Mouse (Mus musculus) hindbrain, postnatal 0 days (tissue): Measurements from ENCODE around the gene Ppp4r3b. TPM values are rescaled to one million over a fixed set of nuclear protein-coding genes. Genes with fewer than 3 reads are reported as not detected.

Experiments used
- ATAC-seq: fragments of 200-750 bp; cut with Nextera tagmentation; 2 replicates; pipeline ENCODE4 v1.8.0; 2017; ENCODE audit warnings: mild to moderate bottlenecking, moderate TSS enrichment, moderate library complexity
- DNase-seq: peaks from one replicate; pipeline ENCODE4 v3.0.0-alpha.2; 2015; ENCODE audit warnings: low spot score
- H3K27ac ChIP-seq: fragments of 300-500 bp; sonication (generic); 2 replicates; pipeline ENCODE4 v1.5.1; 2014; ENCODE audit warnings: mild to moderate bottlenecking
- H3K27me3 ChIP-seq: fragments of 300-500 bp; sonication (generic); 2 replicates; pipeline ENCODE4 v1.6.1; 2014; ENCODE audit warnings: low read length, mixed read lengths; ENCODE audit not compliant: insufficient read depth
- H3K36me3 ChIP-seq: fragments of 300-500 bp; sonication (generic); 2 replicates; pipeline ENCODE4 v1.6.1; 2014; ENCODE audit warnings: low read length, mixed read lengths; ENCODE audit not compliant: insufficient read depth
- H3K4me1 ChIP-seq: fragments of 300-500 bp; sonication (generic); 2 replicates; pipeline ENCODE4 v1.6.1; 2014; ENCODE audit warnings: antibody characterized with exemption, low read length, mixed read lengths; ENCODE audit not compliant: insufficient read depth
- H3K4me2 ChIP-seq: fragments of 300-500 bp; sonication (generic); 2 replicates; pipeline ENCODE4 v1.6.1; 2014; ENCODE audit warnings: low read depth, mild to moderate bottlenecking, low read length, moderate library complexity, mixed read lengths
- H3K4me3 ChIP-seq: fragments of 300-500 bp; sonication (generic); 2 replicates; pipeline ENCODE4 v1.5.1; 2014; ENCODE audit warnings: low read length
- H3K9ac ChIP-seq: fragments of 300-500 bp; sonication (generic); replicated peaks from 2 replicates; pipeline ENCODE4 v1.6.1; 2014; ENCODE audit warnings: mild to moderate bottlenecking, low read length, moderate library complexity, mixed read lengths
- H3K9me3 ChIP-seq: fragments of 300-500 bp; sonication (generic); 2 replicates; pipeline ENCODE4 v1.6.1; 2016; ENCODE audit warnings: low read length, mixed read lengths
- CTCF ChIP-seq: IDR thresholded peaks from 2 replicates; pipeline ENCODE4 v1.5.1; 2016; ENCODE audit warnings: antibody characterized with exemption, control low read depth, low read depth
- WGBS: fragments of 180-500 bp; shearing (Covaris S2); extraction: QIAGEN DNeasy Blood & Tissue Kit; methylation state at CpG from one replicate; pipeline ENCODE4 v1.1.7; 2014; 5-methylcytosine and 5-hydroxymethylcytosine counted together
- polyA plus RNA-seq: library from polyadenylated mRNA; unstranded; fragments of >200 nt; fragmentation: Nextera tagmentation; extraction: Ambion mirVana; gene quantifications from 2 replicates; pipeline ENCODE4 v1.2.1, GENCODE M21; 2015
- total RNA-seq: library from RNA; depleted of rRNA; stranded (reverse); fragments of >200 nt; gene quantifications from 2 replicates; pipeline ENCODE4 v1.2.3, GENCODE M21; 2014

The Ppp4r3b gene
- total and polyA plus RNA-seq, 2 experiments from 2014 or later, result 31.2 to 53.9 TPM

DNA sequence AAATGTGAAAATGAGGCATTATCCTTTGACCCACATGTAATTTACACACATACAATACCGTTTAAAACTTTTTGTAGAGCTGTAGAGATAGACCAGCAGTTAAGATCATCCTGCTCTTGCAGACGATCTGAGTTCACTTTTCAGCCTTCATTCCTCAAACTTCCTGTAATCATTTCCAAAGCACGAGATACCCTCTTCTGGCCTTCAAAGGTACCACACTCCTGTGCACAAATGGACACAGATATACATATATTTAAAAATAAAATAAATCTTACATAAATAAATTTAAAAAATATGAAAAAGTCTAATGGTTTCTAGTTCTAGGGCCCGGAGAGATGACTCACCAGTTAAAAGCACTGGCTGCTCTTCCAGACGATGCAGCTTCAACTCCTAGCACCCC, 31.0 kb downstream of the Ppp4r3b start:
- Histone ChIP-seq H3K9me3 (no peaks in the 10 kb centered on the region), H3K27ac (no peak overlapping the region), H3K4me1 (no peaks in the 10 kb centered on the region), H3K27me3 (no peaks in the 10 kb centered on the region), H3K9ac (no peak overlapping the region), H3K36me3 (peaks cover 16% of the 10 kb centered on the region), H3K4me2 (no peak overlapping the region), H3K4me3 (no peak overlapping the region)
- DNase-seq, result peak; percentile 33
- no peak for ATAC-seq
- WGBS, result 79% methylated on average over 5 of the region's 5 CpGs
- peak; percentile 36 for TF ChIP-seq CTCF

- no peaks in the 10 kb centered on the region for H3K27me3 ChIP-seq
- H3K36me3 ChIP-seq, result peaks cover 16% of the 10 kb centered on the region; the same call in 1 of the 2 replicates
- WGBS, result 92% methylated on average over 2 of the region's 2 CpGs
- H3K4me2 ChIP-seq, result no peak overlapping the region
- ATAC-seq, result no peak
- no peak for TF ChIP-seq CTCF
- DNase-seq, result no peak
- H3K27ac ChIP-seq, result no peak overlapping the region
- no peak overlapping the region for H3K4me3 ChIP-seq
- no peaks in the 10 kb centered on the region for H3K4me1 ChIP-seq
- no peak overlapping the region for H3K9ac ChIP-seq
- no peaks in the 10 kb centered on the region for H3K9me3 ChIP-seq
Measured at GRCm38 (mm10) chr11:29209774-29210173, 37.1 kb downstream of the Ppp4r3b start.

GRCm38 (mm10) chr11:29216196-29216595, 43.5 kb downstream of the Ppp4r3b start:
- Histone ChIP-seq H3K4me3 (no peak overlapping the region), H3K9me3 (no peaks in the 10 kb centered on the region), H3K27me3 (no peaks in the 10 kb centered on the region), H3K4me1 (no peaks in the 10 kb centered on the region), H3K9ac (no peak overlapping the region), H3K4me2 (no peak overlapping the region), H3K27ac (no peak overlapping the region), H3K36me3 (peaks cover 32% of the 10 kb centered on the region; the same call in 1 of the 2 replicates)
- DNase-seq (no peak), ATAC-seq (no peak)
- 97% methylated on average over 2 of the region's 2 CpGs for WGBS
- no peak for TF ChIP-seq CTCF

DNA sequence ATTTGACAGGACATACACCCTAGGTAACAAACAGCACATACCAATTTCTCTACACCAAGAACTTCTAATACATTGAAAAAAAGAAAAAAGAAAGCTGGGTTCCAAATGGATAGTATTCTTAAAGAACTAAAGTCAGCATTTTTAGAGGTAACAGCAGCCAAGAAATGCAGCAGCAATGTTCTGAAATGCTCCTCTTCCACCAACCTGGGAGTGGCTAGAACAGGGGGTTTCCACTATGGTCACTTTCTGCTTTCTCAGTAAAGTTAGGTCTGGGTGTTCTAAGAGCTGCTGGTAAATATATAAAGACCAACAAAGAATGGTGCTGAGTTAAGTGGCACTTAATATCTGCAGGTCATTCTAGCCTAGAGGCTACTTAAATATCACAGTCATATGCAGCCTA, 46.4 kb downstream of the Ppp4r3b start:
- no peak overlapping the region for H3K9ac ChIP-seq
- H3K4me1 ChIP-seq, result no peaks in the 10 kb centered on the region
- H3K27ac ChIP-seq, result no peak overlapping the region
- no peaks in the 10 kb centered on the region for H3K9me3 ChIP-seq
- no peak for DNase-seq
- no peak overlapping the region for H3K4me3 ChIP-seq
- peaks cover 38% of the 10 kb centered on the region; the same call in 1 of the 2 replicates for H3K36me3 ChIP-seq
- H3K27me3 ChIP-seq, result no peaks in the 10 kb centered on the region
- TF ChIP-seq CTCF, result no peak
- H3K4me2 ChIP-seq, result no peak overlapping the region
- no peak for ATAC-seq

GRCm38 (mm10) chr11:29222310-29222709, 49.6 kb downstream of the Ppp4r3b start:
- ATAC-seq (no peak), DNase-seq (no peak)
- Histone ChIP-seq H3K4me2 (no peak overlapping the region), H3K9ac (no peak overlapping the region), H3K4me3 (no peak overlapping the region), H3K27ac (no peak overlapping the region), H3K4me1 (no peaks in the 10 kb centered on the region), H3K9me3 (no peaks in the 10 kb centered on the region), H3K36me3 (peaks cover 37% of the 10 kb centered on the region), H3K27me3 (no peaks in the 10 kb centered on the region)
- 95% methylated on average over 5 of the region's 5 CpGs for WGBS
- no peak for TF ChIP-seq CTCF

GRCm38 (mm10) chr11:29224754-29225153, 52.1 kb downstream of the Ppp4r3b start:
- ATAC-seq (no peak), DNase-seq (no peak)
- Histone ChIP-seq H3K9me3 (no peaks in the 10 kb centered on the region), H3K27ac (no peak overlapping the region), H3K27me3 (no peaks in the 10 kb centered on the region), H3K9ac (no peak overlapping the region), H3K4me1 (no peaks in the 10 kb centered on the region), H3K36me3 (peaks cover 41% of the 10 kb centered on the region), H3K4me2 (no peak overlapping the region), H3K4me3 (no peak overlapping the region)
- 94% methylated on average over 2 of the region's 2 CpGs for whole genome bisulfite sequencing
- TF ChIP-seq CTCF, result no peak

DNA sequence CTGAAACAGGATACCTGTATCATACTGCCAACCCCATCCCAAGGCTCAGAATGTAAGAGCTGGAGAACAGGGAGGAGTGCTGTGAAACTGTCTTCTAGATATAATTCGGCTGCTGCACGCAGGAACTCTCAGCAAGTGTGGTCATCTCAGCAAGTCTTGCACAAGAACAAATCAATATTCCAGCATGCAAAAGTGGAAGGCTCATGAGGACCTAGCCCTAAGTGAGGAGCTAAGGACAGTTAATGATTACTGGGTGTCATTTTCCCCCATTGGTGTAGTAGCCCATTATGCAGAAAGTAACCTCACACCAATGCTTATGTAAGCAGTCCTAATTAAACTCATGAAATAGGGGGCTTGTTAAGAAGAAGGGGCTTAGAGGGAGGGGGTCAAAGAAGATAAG, 56.3 kb downstream of the Ppp4r3b start:
- no peaks in the 10 kb centered on the region for H3K27me3 ChIP-seq
- WGBS, result 97% methylated on average over 2 of the region's 2 CpGs
- no peak for DNase-seq
- no peak for ATAC-seq
- TF ChIP-seq CTCF, result no peak
- peaks cover 18% of the 10 kb centered on the region for H3K36me3 ChIP-seq
- no peak overlapping the region for H3K9ac ChIP-seq
- no peaks in the 10 kb centered on the region for H3K9me3 ChIP-seq
- no peak overlapping the region for H3K4me2 ChIP-seq
- no peak overlapping the region for H3K4me3 ChIP-seq
- H3K4me1 ChIP-seq, result no peaks in the 10 kb centered on the region
- H3K27ac ChIP-seq, result no peak overlapping the region
